Mouse (Mus musculus) CD4-positive naive resting alpha-beta T cell, adult 57 days (primary cell): ENCODE data around the gene Olfr1278. TPM values are rescaled to one million over a fixed set of nuclear protein-coding genes. Genes with fewer than 3 reads are reported as not detected.

ENCODE experiments used
- total RNA-seq: library from RNA; stranded (reverse); gene quantifications from one replicate; pipeline ENCODE4 v1.2.4, GENCODE M21; 2023

Gene Olfr1278
- total RNA-seq = not detected

GRCm38 (mm10) chr2:111289836-111290235 is at the start of gene Olfr1278:
Olfr1278 (plus strand) TSS chr2:111290136.

GRCm38 (mm10) chr2:111254216-111254615 is 35.7 kb upstream of the Olfr1278 start, which contains the start of gene Olfr1276:
Olfr1276 (plus strand) TSS chr2:111254516.

GRCm38 (mm10) chr2:111274006-111274405 is 15.9 kb upstream of the Olfr1278 start, which contains the start of gene Olfr1277:
Olfr1277 (minus strand) TSS chr2:111274106.

GRCm38 (mm10) chr2:111300374-111300773 is 10.4 kb downstream of the Olfr1278 start, which contains the start of gene Olfr1279:
Olfr1279 (plus strand) TSS chr2:111300635.

GRCm38 (mm10) chr2:111313717-111314116 is 23.8 kb downstream of the Olfr1278 start, which contains the start of gene Olfr1280:
Olfr1280 (plus strand) TSS chr2:111314017.

GRCm38 (mm10) chr2:111326220-111326619 is 36.3 kb downstream of the Olfr1278 start, which contains the start of gene Olfr1281:
Olfr1281 (plus strand) TSS chr2:111326520.

GRCm38 (mm10) chr2:111335976-111336375 is 46.0 kb downstream of the Olfr1278 start, which contains the start of gene Olfr1282:
Olfr1282 (minus strand) TSS chr2:111336076.

Other genes starting within 250 kb of the Olfr1278 start
- not detected for gene Gm13941, start 184.2 kb upstream of the Olfr1278 start, total RNA-seq
- gene Gm15130, start 137.2 kb upstream of the Olfr1278 start, total RNA-seq = not detected
- not detected for gene 4930430A15Rik, start 60.5 kb upstream of the Olfr1278 start, total RNA-seq
- gene Olfr1275, start 54.9 kb upstream of the Olfr1278 start, total RNA-seq = not detected
- gene Olfr1276, start 35.6 kb upstream of the Olfr1278 start, total RNA-seq = not detected
- gene Olfr1277, start 16.0 kb upstream of the Olfr1278 start, total RNA-seq = not detected
- gene Olfr1279, start 10.5 kb downstream of the Olfr1278 start, total RNA-seq = not detected
- gene Olfr1280, start 23.9 kb downstream of the Olfr1278 start, total RNA-seq = not detected
- gene Olfr1281, start 36.4 kb downstream of the Olfr1278 start, total RNA-seq = not detected
- not detected for gene Olfr1282, start 45.9 kb downstream of the Olfr1278 start, total RNA-seq
- not detected for gene Olfr1283, start 76.7 kb downstream of the Olfr1278 start, total RNA-seq
- not detected for gene Olfr1284, start 85.4 kb downstream of the Olfr1278 start, total RNA-seq
- gene Olfr1286, start 133.0 kb downstream of the Olfr1278 start, total RNA-seq = not detected
- not detected for gene Olfr1287, start 159.0 kb downstream of the Olfr1278 start, total RNA-seq
- not detected for gene Olfr1288, start 184.0 kb downstream of the Olfr1278 start, total RNA-seq
- not detected for gene Olfr1289, start 190.7 kb downstream of the Olfr1278 start, total RNA-seq
- gene Olfr1290, start 203.7 kb downstream of the Olfr1278 start, total RNA-seq = not detected
- gene Olfr1291-ps1, start 207.0 kb downstream of the Olfr1278 start, total RNA-seq = not detected
- gene Olfr1293-ps, start 235.1 kb downstream of the Olfr1278 start, total RNA-seq = not detected